Mouse (Mus musculus) G1E-ER4 (cell line): Measurements from ENCODE around the gene Shld1. TPM values are rescaled to one million over a fixed set of nuclear protein-coding genes. Genes with fewer than 3 reads are reported as not detected.

Source experiments
- GATA1 ChIP-seq: IDR thresholded peaks from one replicate; pipeline ENCODE4 v1.8.0; 2012; ENCODE audit warnings: low read length, inconsistent platforms
- polyA plus RNA-seq: library from polyadenylated mRNA; stranded (reverse); fragments of >175 nt; gene quantifications from 2 replicates; pipeline ENCODE4 v1.2.3, GENCODE M21; 2012

Shld1 gene
- polyA plus RNA-seq, 1 experiment: 0.87 TPM

GRCm38 (mm10) chr2:132733603-132734573, 47.2 kb downstream of the Shld1 start:
- no peak for TF ChIP-seq GATA1

GRCm38 (mm10) chr2:132738816-132739432, 52.2 kb downstream of the Shld1 start:
- TF ChIP-seq GATA1: no peak

GRCm38 (mm10) chr2:132741862-132742347, 55.2 kb downstream of the Shld1 start:
- no peak for TF ChIP-seq GATA1

- TF ChIP-seq GATA1: no peak
These were observed 58.1 kb downstream of the Shld1 start for GRCm38 (mm10) chr2:132744866-132745265.

- TF ChIP-seq GATA1: no peak
These were observed 59.4 kb downstream of the Shld1 start for GRCm38 (mm10) chr2:132746108-132746507.

- TF ChIP-seq GATA1: no peak
These were observed 64.0 kb downstream of the Shld1 start for GRCm38 (mm10) chr2:132750726-132751125.

GRCm38 (mm10) chr2:132751141-132752066, 64.7 kb downstream of the Shld1 start:
- TF ChIP-seq GATA1: no peak

GRCm38 (mm10) chr2:132752398-132752797, 65.7 kb downstream of the Shld1 start:
- no peak for TF ChIP-seq GATA1

- TF ChIP-seq GATA1: no peak
These were observed 66.4 kb downstream of the Shld1 start for GRCm38 (mm10) chr2:132753137-132753536.

- no peak for TF ChIP-seq GATA1
These were observed 71.2 kb downstream of the Shld1 start for GRCm38 (mm10) chr2:132757911-132758310.

- no peak for TF ChIP-seq GATA1
These were observed 84.1 kb downstream of the Shld1 start for GRCm38 (mm10) chr2:132770822-132771221.

GRCm38 (mm10) chr2:132780978-132781377, 94.2 kb downstream of the Shld1 start, which contains the start of gene Chgb:
Gene Chgb (plus strand): TSS chr2:132781278.
- no peak for TF ChIP-seq GATA1

- TF ChIP-seq GATA1: no peak
These were observed 94.8 kb downstream of the Shld1 start for GRCm38 (mm10) chr2:132781439-132782068.

GRCm38 (mm10) chr2:132784039-132784438, 97.3 kb downstream of the Shld1 start:
- TF ChIP-seq GATA1: no peak
